Mouse (Mus musculus) MEL (cell line): Measurements from ENCODE around the gene Rab7. TPM values are rescaled to one million over a fixed set of nuclear protein-coding genes. Genes with fewer than 3 reads are reported as not detected.

Experiments used
- DNase-seq: peaks from one replicate; pipeline ENCODE4 v3.0.0; 2011; ENCODE audit warnings: low read depth, low spot score
- H3K27ac ChIP-seq: 2 replicates; pipeline ENCODE4 v1.5.1; 2012; ENCODE audit warnings: low read depth, mild to moderate bottlenecking, control low read depth, low read length, moderate library complexity; ENCODE audit not compliant: control insufficient read depth
- H3K27me3 ChIP-seq, 2 experiments: fragments of 150-350 bp in 1 of 2; sonication (generic) in 1 of 2; 2 replicates each; pipeline ENCODE4 v1.6.1; 2012; ENCODE audit warnings: low read length in 2 of 2, mild to moderate bottlenecking in 2 of 2, improper control_type of control experiment in 1 of 2, moderate library complexity in 1 of 2; ENCODE audit not compliant: insufficient read depth in 2 of 2, control insufficient read depth in 1 of 2
- H3K36me3 ChIP-seq, 2 experiments: 2 replicates each; pipeline ENCODE4 v1.6.1; 2012 to 2014; ENCODE audit warnings: low read length in 2 of 2, improper control_type of control experiment in 1 of 2, inconsistent platforms in 1 of 2, mild to moderate bottlenecking in 1 of 2; ENCODE audit not compliant: insufficient read depth in 2 of 2, control insufficient read depth in 1 of 2
- H3K4me1 ChIP-seq, 2 experiments: fragments of 150-350 bp in 1 of 2; sonication (generic) in 1 of 2; 2 replicates each; pipeline ENCODE4 v1.6.1; 2012; ENCODE audit warnings: low read length in 2 of 2, improper control_type of control experiment in 1 of 2, mild to moderate bottlenecking in 1 of 2; ENCODE audit not compliant: insufficient read depth in 2 of 2, control insufficient read depth in 1 of 2
- H3K4me3 ChIP-seq, 2 experiments: fragments of 150-350 bp in 1 of 2; sonication (generic) in 1 of 2; 2 replicates each; pipeline ENCODE4 v1.5.1; 2012; ENCODE audit warnings: low read depth in 2 of 2, low read length in 2 of 2, mild to moderate bottlenecking in 2 of 2, moderate library complexity in 2 of 2, control low read depth in 1 of 2, improper control_type of control experiment in 1 of 2; ENCODE audit not compliant: control insufficient read depth in 1 of 2, insufficient read depth in 1 of 2
- H3K79me2 ChIP-seq: 2 replicates; pipeline ENCODE4 v1.6.1; 2012; ENCODE audit warnings: mild to moderate bottlenecking, low read length, moderate library complexity; ENCODE audit not compliant: control insufficient read depth, poor library complexity, insufficient read depth
- H3K9ac ChIP-seq: 2 replicates; pipeline ENCODE4 v1.6.1; 2012; ENCODE audit warnings: low read depth, mild to moderate bottlenecking, control low read depth, low read length, moderate library complexity; ENCODE audit not compliant: control insufficient read depth, poor library complexity, severe bottlenecking
- H3K9me3 ChIP-seq: fragments of 150-350 bp; sonication (generic); replicated peaks from 2 replicates; pipeline ENCODE4 v1.6.1; 2012; ENCODE audit warnings: mild to moderate bottlenecking, low read length, improper control_type of control experiment, moderate library complexity; ENCODE audit not compliant: insufficient read depth
- CHD2 ChIP-seq: IDR thresholded peaks from 2 replicates; pipeline ENCODE4 v1.6.1; 2011; ENCODE audit warnings: low read length, improper control_type of control experiment
- CTCF ChIP-seq, 3 experiments: IDR thresholded peaks in 2 of 3; conservative IDR thresholded peaks in 1 of 3; 2 replicates each; pipeline ENCODE4 v1.5.1; 2011 to 2012; ENCODE audit warnings: low read length in 3 of 3, low read depth in 2 of 3, mild to moderate bottlenecking in 2 of 3, improper control_type of control experiment in 1 of 3, inconsistent platforms in 1 of 3, mixed read lengths in 1 of 3, moderate library complexity in 1 of 3; ENCODE audit not compliant: control insufficient read depth in 1 of 3, insufficient read depth in 1 of 3, poor library complexity in 1 of 3, severe bottlenecking in 1 of 3
- ETS1 ChIP-seq: IDR thresholded peaks from 2 replicates; pipeline ENCODE4 v1.6.1; 2012; ENCODE audit warnings: low read depth, mild to moderate bottlenecking, inconsistent platforms, low read length, improper control_type of control experiment, moderate library complexity
- GABPA ChIP-seq: IDR thresholded peaks from 2 replicates; pipeline ENCODE4 v1.6.1; 2012; ENCODE audit warnings: low read depth, mild to moderate bottlenecking, inconsistent platforms, low read length, improper control_type of control experiment, moderate library complexity
- HCFC1 ChIP-seq: IDR thresholded peaks from 2 replicates; pipeline ENCODE4 v1.6.1; 2012; ENCODE audit warnings: low read depth, mild to moderate bottlenecking, inconsistent platforms, low read length, improper control_type of control experiment, moderate library complexity
- JUND ChIP-seq: IDR thresholded peaks from 2 replicates; pipeline ENCODE4 v1.6.1; 2011; ENCODE audit warnings: low read depth, mild to moderate bottlenecking, improper control_type of control experiment, low read length
- KAT2A ChIP-seq: conservative IDR thresholded peaks from 2 replicates; pipeline ENCODE4 v1.6.1; 2012; ENCODE audit warnings: low read depth, low read length, improper control_type of control experiment, inconsistent platforms
- MAFK ChIP-seq: IDR thresholded peaks from 2 replicates; pipeline ENCODE4 v1.6.1; 2011; ENCODE audit warnings: low read depth, mild to moderate bottlenecking, low read length, improper control_type of control experiment, borderline replicate concordance
- MAX ChIP-seq: IDR thresholded peaks from 2 replicates; pipeline ENCODE4 v1.6.1; 2011; ENCODE audit warnings: low read length, improper control_type of control experiment
- MXI1 ChIP-seq: IDR thresholded peaks from 2 replicates; pipeline ENCODE4 v1.6.1; 2011; ENCODE audit warnings: mild to moderate bottlenecking, low read depth, low read length, improper control_type of control experiment
- MYB ChIP-seq: IDR thresholded peaks from 2 replicates; pipeline ENCODE4 v1.6.1; 2011; ENCODE audit warnings: mild to moderate bottlenecking, low read depth, low read length, improper control_type of control experiment
- NRF1 ChIP-seq: IDR thresholded peaks from 2 replicates; pipeline ENCODE4 v1.6.1; 2014; ENCODE audit warnings: low read depth, mild to moderate bottlenecking, inconsistent platforms, low read length, improper control_type of control experiment, moderate library complexity; ENCODE audit not compliant: poor library complexity, insufficient read depth, severe bottlenecking
- POLR2AphosphoS2 ChIP-seq: IDR thresholded peaks from 2 replicates; pipeline ENCODE4 v1.6.1; 2011; ENCODE audit warnings: low read length, improper control_type of control experiment
- POLR2AphosphoS5 ChIP-seq: IDR thresholded peaks from 2 replicates; pipeline ENCODE4 v1.6.1; 2012; ENCODE audit warnings: low read depth, borderline replicate concordance, mild to moderate bottlenecking, inconsistent platforms, low read length, moderate library complexity, mixed read lengths
- RAD21 ChIP-seq: IDR thresholded peaks from 2 replicates; pipeline ENCODE4 v1.6.1; 2011; ENCODE audit warnings: mild to moderate bottlenecking, low read depth, low read length, improper control_type of control experiment
- SMC3 ChIP-seq: IDR thresholded peaks from 2 replicates; pipeline ENCODE4 v1.6.1; 2011; ENCODE audit warnings: low read depth, low read length, improper control_type of control experiment
- UBTF ChIP-seq: IDR thresholded peaks from 2 replicates; pipeline ENCODE4 v1.6.1; 2012; ENCODE audit warnings: low read depth, mild to moderate bottlenecking, inconsistent platforms, low read length, improper control_type of control experiment, moderate library complexity, borderline replicate concordance; ENCODE audit not compliant: insufficient read depth
- USF1 ChIP-seq: IDR thresholded peaks from 2 replicates; pipeline ENCODE4 v1.6.1; 2014; ENCODE audit warnings: low read depth, mild to moderate bottlenecking, inconsistent platforms, low read length, improper control_type of control experiment, moderate library complexity
- ZC3H11A ChIP-seq: IDR thresholded peaks from 2 replicates; pipeline ENCODE4 v1.6.1; 2012; ENCODE audit warnings: low read depth, mild to moderate bottlenecking, inconsistent platforms, low read length, improper control_type of control experiment
- ZKSCAN1 ChIP-seq: IDR thresholded peaks from 2 replicates; pipeline ENCODE4 v1.6.1; 2012; ENCODE audit warnings: low read depth, mild to moderate bottlenecking, inconsistent platforms, low read length, improper control_type of control experiment, moderate library complexity
- ZNF384 ChIP-seq: IDR thresholded peaks from 2 replicates; pipeline ENCODE4 v1.6.1; 2012; ENCODE audit warnings: low read depth, mild to moderate bottlenecking, inconsistent platforms, low read length, improper control_type of control experiment
- polyA plus RNA-seq, 2 experiments: library from polyadenylated mRNA; stranded (reverse) in 1 of 2; unstranded in 1 of 2; fragments of >175 nt in 1 of 2; fragments of >200 nt in 1 of 2; gene quantifications; 2 replicates each; pipeline versions ENCODE4 v1.2.1 to v1.2.4; 2012; ENCODE audit warnings: low replicate concordance in 2 of 2, low read depth in 1 of 2; ENCODE audit not compliant: insufficient read length in 2 of 2, insufficient read depth in 1 of 2, missing spikeins in 1 of 2
- total RNA-seq: library from RNA; depleted of rRNA; stranded (reverse); fragments of 300-350 nt; gene quantifications from 2 replicates; pipeline ENCODE4 v1.2.3, GENCODE M21; 2012

Rab7 gene
- total and polyA plus RNA-seq, 3 experiments: 47.6 to 362 (median 234) TPM

GRCm38 (mm10) chr6:88062398-88062797 lies 17.3 kb upstream of the Rab7 start:
- TF ChIP-seq UBTF (no peak), NRF1 (no peak), POLR2AphosphoS5 (no peak), USF1 (no peak), MYB (no peak), MAFK (no peak), MAX (no peak), CHD2 (no peak), HCFC1 (no peak), CTCF (IDR thresholded peaks at IDR 0.05 in 2 of 3, conservative IDR thresholded peaks at IDR 0.05 in 1 of 3; ENCODE audit: control insufficient read depth in 1 of 3, insufficient read depth in 1 of 3, low read depth in 2 of 3, low read length in 3 of 3, poor library complexity in 1 of 3, severe bottlenecking in 1 of 3) (no peak), KAT2A (no peak)
- peaks cover 0 to 5% of the 10 kb centered on the region in 2 experiments; a peak in 2 of 4 replicates for H3K36me3 ChIP-seq
- DNase-seq: no peak
- H3K27me3 ChIP-seq: peaks cover 0 to 6% of the 10 kb centered on the region in 2 experiments; a peak in 2 of 4 replicates
- no peaks in the 10 kb centered on the region for H3K9me3 ChIP-seq
- no peak overlapping the region for H3K27ac ChIP-seq
- no peaks in the 10 kb centered on the region for H3K79me2 ChIP-seq
- H3K4me3 ChIP-seq: no peak overlapping the region
- no peak overlapping the region for H3K9ac ChIP-seq
- H3K4me1 ChIP-seq: peaks cover 3 to 8% of the 10 kb centered on the region in 2 experiments; a peak in 2 of 4 replicates

- no peak overlapping the region for H3K4me3 ChIP-seq
- H3K27ac ChIP-seq: no peak overlapping the region
- H3K9ac ChIP-seq: no peak overlapping the region
- H3K36me3 ChIP-seq: peaks cover 0 to 5% of the 10 kb centered on the region in 2 experiments; a peak in 2 of 4 replicates
- H3K4me1 ChIP-seq: peaks cover 3 to 8% of the 10 kb centered on the region in 2 experiments; a peak in 2 of 4 replicates
- H3K79me2 ChIP-seq: no peaks in the 10 kb centered on the region
- TF ChIP-seq ETS1: no peak
- no peak for TF ChIP-seq ZNF384
- no peak for TF ChIP-seq ZKSCAN1
- TF ChIP-seq CTCF (IDR thresholded peaks at IDR 0.05 in 2 of 3, conservative IDR thresholded peaks at IDR 0.05 in 1 of 3; ENCODE audit: control insufficient read depth in 1 of 3, insufficient read depth in 1 of 3, low read depth in 2 of 3, low read length in 3 of 3, poor library complexity in 1 of 3, severe bottlenecking in 1 of 3): peak in 2 of 3 experiments; percentile 32 to 36; a peak in 4 of 6 replicates
- no peak for TF ChIP-seq MYB
- TF ChIP-seq GABPA: no peak
- TF ChIP-seq ZC3H11A: no peak
- TF ChIP-seq SMC3: peak; percentile 19; the same call in 1 of the 2 replicates
- TF ChIP-seq JUND: no peak
- no peak for TF ChIP-seq NRF1
- TF ChIP-seq USF1: no peak
- TF ChIP-seq MXI1: no peak
- TF ChIP-seq RAD21: peak; percentile 34
- no peak for TF ChIP-seq MAFK
- no peak for TF ChIP-seq POLR2AphosphoS2
- peaks cover 4 to 11% of the 10 kb centered on the region in 2 experiments for H3K27me3 ChIP-seq
- H3K9me3 ChIP-seq: no peaks in the 10 kb centered on the region
- DNase-seq: no peak
These were observed 16.3 kb upstream of the Rab7 start for GRCm38 (mm10) chr6:88061406-88061805.
